In genomic region chr1:70012991-70013390, GRCm38 (mm10) we compare ENCODE assay signal across 14 mouse cellular contexts.
DNase-seq lines count a peak whose midpoint lies in the region.
"Had no signal": no experiment of that assay in that cellular context is flagged by ENCODE, and none has a peak within 500 bp of the region (broad histone marks: within the 10 kb centered on the region; RNA-seq: fewer than 3 reads in every experiment).

No protein-coding gene starts in this region.

- intact Hi-C loops in left cerebral cortex, postnatal 10 days (cut with DNase I), result no loop called here

- peak; percentile 9 to 28 for DNase-seq in frontal cortex, postnatal 36 days (ENCODE audit: low spot score in 2 of 2)
- no peak for DNase-seq in frontal cortex, postnatal 10 days (ENCODE audit: low spot score in 2 of 2)
- DNase-seq in left cerebral cortex, adult 11 months (ENCODE audit: low spot score), result peak; percentile 37
- no peak for DNase-seq in left cerebral cortex, postnatal 10 days (ENCODE audit: extremely low spot score in 1 of 2, low spot score in 2 of 2)
- peak; percentile 6 to 8 for DNase-seq in right cerebral cortex, adult 2 months (ENCODE audit: low spot score in 2 of 2)
- DNase-seq in right cerebral cortex, postnatal 25 days, result no peak
- DNase-seq in liver, result no peak
- DNase-seq: adrenal gland, postnatal 14 days; cerebellum, adult 2 months; cerebellum, postnatal 10 days; gastrocnemius, postnatal 10 days; heart, adult 18-20 months; heart, postnatal 10 days; heart, postnatal 4 days had no signal

Comparison
In these comparisons a context has a peak if more than half of its experiments do, and no peak if none do; other contexts are left out.
1. DNase-seq: peak in frontal cortex, postnatal 36 days (2 of 2), left cerebral cortex, adult 11 months (single experiment) and right cerebral cortex, adult 2 months (2 of 2); none in frontal cortex, postnatal 10 days (0 of 2), left cerebral cortex, postnatal 10 days (0 of 2), right cerebral cortex, postnatal 25 days (single experiment) and liver (single experiment).